Mouse (Mus musculus) macrophage (primary cell): Measurements from ENCODE around the gene Svop. TPM values are rescaled to one million over a fixed set of nuclear protein-coding genes. Genes with fewer than 3 reads are reported as not detected.

ENCODE experiments used
- H3K27ac ChIP-seq: fragments of 350-480 bp; formaldehyde crosslinking; 2 replicates; pipeline ENCODE4 v1.9.0; 2021
- H3K36me3 ChIP-seq: fragments of 350-480 bp; formaldehyde crosslinking; 2 replicates; pipeline ENCODE4 v1.9.0; 2021; ENCODE audit errors: inconsistent target
- H3K4me3 ChIP-seq: fragments of 350-480 bp; formaldehyde crosslinking; 2 replicates; pipeline ENCODE4 v1.9.0; 2021; ENCODE audit errors: inconsistent target
- H3K79me2 ChIP-seq: fragments of 350-480 bp; formaldehyde crosslinking; 2 replicates; pipeline ENCODE4 v1.9.0; 2021; ENCODE audit errors: inconsistent target
- WGBS: methylation state at CpG from one replicate; pipeline ENCODE4 v1.1.7; 2026; ENCODE audit warnings: inconsistent platforms; ENCODE audit not compliant: missing documents; 5-methylcytosine and 5-hydroxymethylcytosine counted together
- polyA plus RNA-seq: library from polyadenylated mRNA; stranded (reverse); fragments of 250-400 nt; gene quantifications from 3 replicates; pipeline ENCODE4 v1.2.4, GENCODE M21; 2018; ENCODE audit warnings: inconsistent platforms

Gene Svop
- polyA plus RNA-seq, 1 experiment from 2014 or later: not detected

DNA sequence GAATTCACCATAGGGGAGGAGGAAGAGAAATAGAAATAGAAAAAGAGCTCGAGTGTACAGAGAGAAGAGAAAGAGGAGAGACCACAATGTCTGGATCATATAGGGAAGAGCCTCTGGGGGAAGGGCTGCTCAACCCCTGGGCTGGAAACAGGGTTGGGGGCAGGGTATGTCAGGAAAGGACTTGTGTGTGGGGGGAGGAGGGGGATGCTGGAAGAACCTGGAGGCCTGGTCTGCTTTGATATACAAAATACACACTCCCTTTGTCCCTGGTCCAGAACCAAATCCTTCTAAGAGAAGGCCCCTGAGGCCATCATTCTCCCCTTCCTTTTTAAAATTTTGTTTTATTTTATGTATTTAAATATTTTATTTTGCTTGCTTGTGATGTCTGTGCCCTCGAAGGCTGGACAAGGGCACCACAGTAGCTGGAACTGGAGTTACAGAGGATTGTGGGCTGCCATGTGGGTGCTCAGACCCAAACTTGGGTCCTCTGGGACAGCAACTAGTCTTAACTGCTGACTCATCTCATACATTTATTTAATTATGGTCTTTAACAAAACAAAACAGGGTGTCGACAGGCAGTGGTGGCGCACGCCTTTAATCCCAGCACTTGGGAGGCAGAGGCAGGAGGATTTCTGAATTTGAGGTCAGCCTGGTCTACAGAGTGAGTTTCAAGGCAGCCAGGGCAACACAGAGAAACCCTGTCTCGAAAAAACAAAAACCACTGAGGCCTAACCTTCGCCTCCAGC is 35.3 kb upstream of the Svop start:
- no peak overlapping the region for H3K27ac ChIP-seq
- H3K79me2 ChIP-seq: no peaks in the 10 kb centered on the region
- peaks cover 18% of the 10 kb centered on the region; the same call in 1 of the 2 replicates for H3K36me3 ChIP-seq
- 85% methylated on average over 7 of the region's 7 CpGs for WGBS
- H3K4me3 ChIP-seq: peak overlapping the region; percentile 62; the same call in 1 of the 2 replicates

DNA sequence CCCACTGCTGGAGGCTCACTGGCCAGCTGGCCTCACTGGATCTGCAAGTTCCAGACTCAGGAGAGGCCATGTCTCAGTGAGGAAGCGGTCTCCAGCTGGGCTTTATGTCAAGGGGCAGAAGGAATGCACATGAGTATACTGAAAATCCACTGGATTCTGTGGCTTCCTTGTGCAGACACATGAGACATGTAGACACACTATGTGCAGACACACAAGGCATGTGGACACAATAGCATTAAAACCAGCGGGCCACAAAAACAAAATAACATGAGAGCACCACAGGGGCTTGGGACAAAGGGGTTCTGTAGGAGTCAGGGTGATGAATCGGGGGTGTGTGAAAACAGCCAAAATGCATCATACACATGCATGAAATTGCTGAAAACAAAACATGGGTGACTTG is 34.6 kb upstream of the Svop start:
- Histone ChIP-seq H3K36me3 (peaks cover 24% of the 10 kb centered on the region; the same call in 1 of the 2 replicates), H3K79me2 (no peaks in the 10 kb centered on the region), H3K27ac (no peak overlapping the region), H3K4me3 (no peak overlapping the region)
- WGBS: 97% methylated on average over 3 of the region's 3 CpGs

DNA sequence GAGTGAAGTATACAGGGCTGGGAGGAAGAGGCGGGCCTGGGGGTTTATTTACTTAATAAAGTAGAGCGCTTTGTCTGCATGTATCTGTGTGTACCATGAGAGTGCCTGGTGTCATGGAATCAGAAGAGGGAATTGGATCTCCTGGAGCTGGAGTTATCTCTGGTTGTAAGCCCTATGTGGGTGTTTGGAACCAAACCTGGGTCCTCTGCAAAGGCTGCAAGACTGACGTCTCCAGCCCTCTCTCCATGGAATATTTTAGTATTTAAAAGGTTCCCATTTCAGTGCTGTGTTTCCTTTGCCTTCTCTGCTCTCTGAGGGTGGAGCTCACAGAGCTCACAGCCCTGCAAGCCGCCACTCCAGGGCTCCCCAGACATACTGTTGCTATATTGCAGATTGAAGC is 28.4 kb upstream of the Svop start:
- Histone ChIP-seq H3K27ac (no peak overlapping the region), H3K36me3 (peaks cover 38% of the 10 kb centered on the region; the same call in 1 of the 2 replicates), H3K4me3 (no peak overlapping the region), H3K79me2 (no peaks in the 10 kb centered on the region)
- WGBS: 88% methylated on average over 4 of the region's 4 CpGs

DNA sequence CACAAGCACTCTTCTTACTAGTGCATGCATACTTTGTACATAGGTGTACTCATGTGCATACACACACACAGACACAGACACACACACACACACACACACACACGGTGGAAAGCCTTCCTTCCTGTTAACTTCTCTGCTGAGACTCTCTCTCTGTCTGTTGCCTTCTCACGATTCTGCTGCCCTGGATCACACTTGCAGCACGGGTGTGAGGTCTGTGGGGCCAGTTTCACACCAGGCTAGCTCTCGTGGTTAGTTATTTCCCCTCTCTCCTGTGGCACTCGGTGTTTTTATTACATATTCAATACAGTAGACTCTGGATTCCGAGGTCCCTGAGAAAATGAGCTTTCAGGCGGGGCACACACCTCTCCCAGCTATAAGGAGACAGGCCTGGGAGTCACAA is 25.2 kb upstream of the Svop start:
- H3K79me2 ChIP-seq: no peaks in the 10 kb centered on the region
- no peak overlapping the region for H3K27ac ChIP-seq
- WGBS: 37% methylated on average over 7 of the region's 7 CpGs
- H3K36me3 ChIP-seq: peaks cover 26% of the 10 kb centered on the region; the same call in 1 of the 2 replicates
- no peak overlapping the region for H3K4me3 ChIP-seq

DNA sequence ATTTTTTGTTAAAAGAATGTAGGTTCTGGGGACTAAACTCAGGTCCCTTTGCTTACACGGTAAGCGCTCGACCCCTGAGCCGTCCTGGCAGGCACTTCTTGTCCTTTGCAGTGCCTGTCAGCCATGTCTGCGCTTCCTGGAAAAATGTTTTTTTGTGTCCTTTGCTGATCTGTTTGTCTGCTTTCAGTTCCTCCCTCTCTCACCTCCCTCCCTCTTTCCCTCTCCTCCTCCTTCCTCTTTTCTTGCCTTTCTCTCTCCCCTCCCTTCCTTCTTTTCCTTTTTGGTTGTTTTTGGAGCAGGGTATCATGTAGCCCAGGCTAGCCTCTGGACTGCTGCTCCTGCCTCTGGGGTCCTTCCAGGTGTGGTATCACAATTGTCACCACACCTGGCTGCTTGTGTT is 23.7 kb upstream of the Svop start:
- Histone ChIP-seq H3K4me3 (no peak overlapping the region), H3K79me2 (no peaks in the 10 kb centered on the region), H3K36me3 (peaks cover 25% of the 10 kb centered on the region; the same call in 1 of the 2 replicates), H3K27ac (no peak overlapping the region)
- WGBS: 30% methylated on average over 5 of the region's 5 CpGs

DNA sequence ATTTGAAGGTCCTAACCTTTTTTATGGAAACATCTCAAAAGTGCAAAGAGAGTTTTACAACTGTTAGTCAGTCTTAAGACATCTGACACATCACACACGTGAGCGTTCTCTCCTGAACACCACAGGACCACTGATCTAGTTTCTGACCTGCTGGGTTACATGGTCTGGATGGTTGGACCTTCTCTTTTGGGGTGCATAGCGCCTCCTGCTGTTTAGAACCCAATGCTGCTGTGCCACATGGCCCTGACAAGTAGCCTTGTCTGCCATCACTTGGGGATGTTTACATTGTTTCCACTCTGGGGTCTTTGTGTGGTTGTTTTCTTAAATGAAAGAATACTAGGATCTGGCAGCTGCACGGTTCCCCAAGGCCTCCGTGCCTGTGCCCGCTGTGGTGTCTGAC is 22.0 kb upstream of the Svop start:
- H3K36me3 ChIP-seq: peaks cover 38% of the 10 kb centered on the region
- H3K79me2 ChIP-seq: no peaks in the 10 kb centered on the region
- no peak overlapping the region for H3K27ac ChIP-seq
- 93% methylated on average over 6 of the region's 6 CpGs for WGBS
- no peak overlapping the region for H3K4me3 ChIP-seq

DNA sequence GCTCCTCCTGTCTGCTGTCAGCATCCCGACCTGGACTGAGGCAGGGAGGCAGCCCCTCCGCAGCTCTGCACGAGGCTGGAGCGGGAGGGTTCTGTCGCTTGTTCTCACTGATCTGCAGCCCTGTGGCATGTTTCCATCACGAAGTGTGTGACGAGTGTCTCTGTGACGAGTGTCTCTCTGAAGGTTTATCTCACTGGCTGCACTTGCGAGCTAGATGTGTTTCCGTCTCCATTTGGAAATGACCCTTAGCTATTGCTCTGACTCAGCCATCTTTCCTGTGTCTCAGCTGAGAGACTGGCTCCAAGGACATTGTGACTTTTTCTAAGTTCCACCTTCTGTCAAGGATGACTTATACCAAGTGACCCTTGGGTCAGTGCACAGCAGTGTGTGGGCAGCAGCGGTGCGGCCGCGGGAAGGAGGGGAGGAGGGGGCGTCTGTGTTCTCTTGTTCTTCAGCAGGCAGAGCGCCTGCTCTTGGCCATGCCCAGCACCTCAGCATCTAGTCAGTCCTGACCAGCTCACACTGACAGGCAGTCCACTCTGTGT is 15.1 kb upstream of the Svop start:
- Histone ChIP-seq H3K4me3 (no peak overlapping the region), H3K27ac (no peak overlapping the region), H3K79me2 (peaks cover 4% of the 10 kb centered on the region; the same call in 1 of the 2 replicates), H3K36me3 (peaks cover 47% of the 10 kb centered on the region)
- 93% methylated on average over 16 of the region's 16 CpGs for WGBS

DNA sequence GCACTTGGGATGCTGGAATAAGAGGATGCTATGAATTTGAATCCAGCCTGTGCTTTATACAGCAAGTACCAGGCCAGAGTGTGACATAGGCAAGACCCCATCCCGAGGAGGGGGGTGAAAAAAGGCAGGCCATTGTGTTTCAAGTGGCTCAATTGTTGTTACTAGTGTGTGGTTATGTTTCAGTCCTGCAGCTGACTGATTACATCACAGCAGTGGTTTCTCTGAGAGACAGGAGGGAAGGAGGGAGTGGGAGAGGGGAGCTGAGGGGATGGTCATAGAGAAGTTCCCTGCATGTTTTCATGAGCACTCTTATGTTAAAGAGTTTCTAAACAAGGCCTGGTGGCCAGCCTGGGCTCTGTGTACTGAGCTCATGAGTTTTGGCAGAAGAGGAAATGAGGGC is 11.4 kb upstream of the Svop start:
- peaks cover 4% of the 10 kb centered on the region; the same call in 1 of the 2 replicates for H3K79me2 ChIP-seq
- no peak overlapping the region for H3K4me3 ChIP-seq
- no peak overlapping the region for H3K27ac ChIP-seq
- 0% methylated on average over 1 of the region's 1 CpGs for WGBS
- H3K36me3 ChIP-seq: peaks cover 12% of the 10 kb centered on the region; the same call in 1 of the 2 replicates

DNA sequence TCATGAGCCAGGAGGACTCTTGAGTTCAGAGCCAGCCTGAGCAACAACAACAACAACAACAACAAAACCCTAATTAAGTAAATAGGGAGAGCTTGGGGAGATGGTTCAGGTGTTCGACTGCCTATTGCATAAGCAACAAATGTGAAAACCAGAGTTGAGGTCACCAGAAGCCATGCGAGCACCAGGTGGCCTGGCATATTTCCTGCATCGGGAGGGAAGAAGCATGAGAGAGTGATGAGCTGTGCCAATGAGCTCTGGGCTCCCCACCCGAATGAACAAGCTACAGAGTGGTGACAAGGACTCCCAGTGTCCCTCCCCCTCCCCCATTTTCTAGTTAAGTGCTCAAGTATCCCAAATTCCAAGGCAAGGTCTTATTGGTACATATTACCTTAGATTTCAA is 10.5 kb upstream of the Svop start:
- Histone ChIP-seq H3K4me3 (no peak overlapping the region), H3K79me2 (peaks cover 4% of the 10 kb centered on the region; the same call in 1 of the 2 replicates), H3K27ac (no peak overlapping the region), H3K36me3 (peaks cover 7% of the 10 kb centered on the region; the same call in 1 of the 2 replicates)
- WGBS: 89% methylated on average over 4 of the region's 4 CpGs

DNA sequence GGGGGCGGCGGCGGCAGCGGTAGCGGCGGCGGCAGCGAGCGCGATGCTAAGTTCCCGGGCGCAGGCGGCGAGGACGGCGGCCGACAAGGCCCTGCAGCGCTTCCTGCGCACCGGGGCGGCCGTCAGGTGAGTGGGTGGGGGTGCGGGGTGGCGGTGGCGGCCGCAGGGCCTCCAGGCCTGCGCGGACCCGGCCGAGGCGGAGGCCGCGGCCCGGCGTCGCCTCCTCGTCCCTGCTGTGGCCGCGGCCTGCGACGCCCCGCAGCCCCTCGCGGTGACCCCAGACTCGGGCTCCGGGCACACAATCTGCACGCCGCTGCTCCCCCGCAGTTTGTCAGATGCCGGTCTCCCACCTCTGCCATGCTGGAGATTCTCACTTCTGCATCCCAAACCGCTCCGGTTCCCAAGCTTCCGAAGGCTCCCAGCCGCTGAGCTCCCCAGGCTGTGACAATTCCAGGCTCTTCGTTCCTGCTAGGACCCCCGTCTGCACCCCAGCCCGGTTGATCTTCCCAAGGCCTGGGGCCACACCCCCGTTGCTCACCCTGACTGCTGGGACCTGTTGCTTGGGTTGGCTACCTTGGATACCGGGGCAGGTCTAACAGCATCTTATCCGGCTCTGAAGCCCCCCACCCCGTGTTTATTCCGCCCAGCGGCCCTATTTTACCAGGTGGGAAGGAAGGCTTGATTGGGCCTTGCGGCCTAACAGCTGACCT is 9.2 kb upstream of the Svop start:
- WGBS: 5% methylated on average over 64 of the region's 64 CpGs
- Histone ChIP-seq H3K4me3 (peak overlapping the region; percentile 56), H3K27ac (no peak overlapping the region), H3K79me2 (peaks cover 4% of the 10 kb centered on the region; the same call in 1 of the 2 replicates), H3K36me3 (no peaks in the 10 kb centered on the region; the same call in 1 of the 2 replicates)

DNA sequence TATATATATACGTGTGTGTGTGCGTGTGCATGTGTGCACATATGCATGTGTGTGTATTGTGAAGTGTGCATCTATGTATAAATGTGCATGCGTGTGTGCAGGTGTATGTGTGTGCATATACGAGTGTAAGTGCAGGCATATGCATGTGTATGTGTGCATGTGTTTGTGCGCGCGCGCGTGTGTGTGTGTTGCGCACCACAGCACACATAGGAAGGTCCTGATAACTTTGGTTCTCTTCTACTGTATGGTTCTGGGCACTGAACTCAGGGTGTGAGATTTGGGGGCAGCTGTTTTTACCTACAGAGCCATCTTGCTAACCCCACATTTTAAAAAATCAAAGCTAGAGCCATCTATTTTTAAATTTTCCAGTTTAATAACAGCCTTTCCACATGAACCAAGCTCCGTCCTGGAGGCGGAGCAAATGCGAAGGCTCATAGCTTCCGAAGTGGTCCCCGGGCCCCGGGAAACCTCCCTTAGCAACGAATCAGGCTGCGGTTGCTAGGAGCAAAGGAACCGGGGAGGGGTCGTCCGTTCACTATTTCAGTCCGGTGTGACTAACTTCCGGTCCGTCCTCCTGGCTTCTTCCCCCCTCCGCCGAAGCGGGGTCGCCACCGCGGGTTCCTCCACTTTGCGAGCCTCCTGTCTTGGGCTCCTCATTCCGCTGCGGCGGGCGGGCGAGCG is 8.5 kb upstream of the Svop start:
- Histone ChIP-seq H3K79me2 (peaks cover 4% of the 10 kb centered on the region; the same call in 1 of the 2 replicates), H3K27ac (no peak overlapping the region), H3K36me3 (no peaks in the 10 kb centered on the region), H3K4me3 (peak overlapping the region; percentile 34)
- WGBS: 12% methylated on average over 37 of the region's 37 CpGs

DNA sequence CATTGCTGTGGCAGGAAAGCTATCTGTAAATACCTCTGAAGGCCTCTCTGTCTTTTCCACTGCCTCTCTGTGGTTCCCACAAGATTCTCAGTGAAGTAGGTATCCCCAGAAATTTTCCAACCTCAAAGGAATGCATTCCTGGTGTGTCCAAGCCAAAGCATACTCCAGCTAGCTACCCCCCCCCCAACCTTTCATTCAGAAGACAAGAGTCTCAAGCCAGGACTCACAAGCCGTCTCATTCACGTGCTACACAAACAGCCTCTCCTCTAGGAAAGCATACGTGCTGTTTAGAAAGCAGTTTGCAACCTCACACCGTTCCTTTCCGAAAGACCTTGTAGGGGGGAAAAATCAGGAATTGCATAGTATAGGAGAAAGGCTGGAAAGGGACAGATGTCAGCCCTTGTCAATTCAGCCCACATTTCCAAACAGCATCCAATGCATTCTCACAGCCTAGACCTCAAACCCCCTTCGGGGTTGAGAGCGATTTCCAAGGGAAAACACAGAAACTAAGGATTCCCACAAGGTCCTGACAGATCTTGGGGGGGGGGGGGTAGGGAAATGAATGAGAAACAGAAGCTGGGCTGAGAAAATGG is 853 bp downstream of the Svop start:
- Histone ChIP-seq H3K36me3 (no peaks in the 10 kb centered on the region), H3K79me2 (no peaks in the 10 kb centered on the region), H3K27ac (no peak overlapping the region), H3K4me3 (no peak overlapping the region)
- WGBS: 29% methylated on average over 7 of the region's 7 CpGs

DNA sequence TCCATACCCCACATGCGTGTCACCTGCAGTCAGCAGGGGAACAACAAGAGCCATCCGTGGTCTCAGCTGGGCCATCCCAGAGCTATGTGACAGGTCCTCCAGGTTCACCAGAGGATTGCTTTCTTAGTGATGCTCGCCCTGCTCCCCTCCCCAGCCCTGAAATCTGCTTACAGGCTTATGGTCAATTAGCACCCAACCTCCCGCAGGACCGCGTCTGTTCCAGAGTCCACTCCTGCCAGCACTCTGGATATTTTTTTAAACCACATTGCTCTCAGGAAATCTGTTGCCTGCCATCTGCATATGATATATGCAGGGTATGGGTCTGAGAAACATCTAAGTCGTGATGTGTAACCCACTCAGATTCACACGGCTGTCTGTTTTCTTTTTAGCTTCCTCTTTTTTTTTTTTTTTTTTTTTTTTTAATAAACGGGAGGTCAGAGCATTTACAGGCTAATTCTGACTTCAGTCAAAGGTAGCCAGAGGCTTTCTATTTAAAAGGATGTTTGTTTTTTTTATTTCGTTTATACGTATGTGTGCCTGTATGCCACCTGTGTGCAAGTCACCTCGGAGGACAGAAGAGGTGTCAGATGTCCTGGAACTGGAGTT is 3.4 kb downstream of the Svop start:
- WGBS: 63% methylated on average over 10 of the region's 12 CpGs
- Histone ChIP-seq H3K79me2 (no peaks in the 10 kb centered on the region), H3K27ac (no peak overlapping the region), H3K36me3 (no peaks in the 10 kb centered on the region), H3K4me3 (no peak overlapping the region)

DNA sequence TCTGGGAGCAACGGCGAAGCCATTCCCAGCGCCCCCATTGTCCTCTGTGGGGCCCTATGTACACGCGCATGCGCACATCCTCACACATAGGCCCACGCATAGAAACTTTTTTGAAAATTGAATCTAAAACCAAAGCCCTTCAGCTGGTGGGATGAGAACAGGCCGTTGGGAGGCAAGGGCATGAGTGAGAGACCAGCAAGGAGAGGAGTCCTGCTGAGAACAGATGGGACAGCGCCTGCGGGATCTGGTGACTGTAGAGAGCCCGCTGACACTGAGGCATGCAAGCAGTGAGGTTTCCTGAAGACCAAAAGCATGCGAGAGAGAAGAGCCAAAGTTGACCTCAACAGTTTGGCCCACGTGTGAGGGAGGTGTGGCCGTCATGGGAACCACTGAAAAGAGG is 5.9 kb downstream of the Svop start:
- no peak overlapping the region for H3K4me3 ChIP-seq
- 75% methylated on average over 14 of the region's 14 CpGs for WGBS
- H3K79me2 ChIP-seq: no peaks in the 10 kb centered on the region
- H3K36me3 ChIP-seq: no peaks in the 10 kb centered on the region
- H3K27ac ChIP-seq: no peak overlapping the region
